Mouse (Mus musculus): Measurements from ENCODE around the gene Krt42.
"Not testable (repeated sequence)": the region's sequence is repeated elsewhere in the genome, so short reads cannot be mapped to it uniquely, and the experiment has no call there.

DNA sequence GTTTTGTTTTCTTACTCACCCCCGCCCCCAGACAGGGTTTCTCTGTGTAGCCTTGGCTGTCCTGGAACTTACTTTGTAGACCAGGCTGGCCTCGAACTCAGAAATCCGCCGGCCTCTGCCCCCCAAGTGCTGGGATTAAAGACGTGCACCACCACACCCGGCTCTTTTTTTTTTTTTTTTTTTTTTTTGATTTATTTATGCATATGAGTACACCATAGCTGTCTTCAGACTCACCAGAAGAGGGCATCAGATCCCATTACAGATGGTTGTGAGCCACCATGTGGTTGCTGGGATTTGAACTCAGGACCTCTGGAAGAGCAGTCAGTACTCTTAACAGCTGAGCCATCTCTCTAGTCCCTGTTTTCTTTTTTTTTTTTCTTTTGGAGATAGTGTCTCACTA lies 39.0 kb upstream of the Krt42 start:
- TF ChIP-seq CTCF (IDR thresholded peaks at IDR 0.05; ENCODE audit: control insufficient read depth, insufficient read depth, insufficient read length); MAX (IDR thresholded peaks at IDR 0.05); MYOG (IDR thresholded peaks at IDR 0.05; ENCODE audit: control insufficient read depth, extremely low read depth, insufficient read length); USF1 (IDR thresholded peaks at IDR 0.05; ENCODE audit: low read depth); FOSL1 (IDR thresholded peaks at IDR 0.05; ENCODE audit: insufficient read depth, low read length, poor library complexity, severe bottlenecking); CEBPB (IDR thresholded peaks at IDR 0.05; ENCODE audit: low read depth): not testable (repeated sequence)

Data from C2C12 (cell line).